Mouse (Mus musculus): ENCODE results near the gene Ovch2. TPM values are rescaled to one million over a fixed set of nuclear protein-coding genes. Genes with fewer than 3 reads are reported as not detected.
"Not testable (repeated sequence)": the region's sequence is repeated elsewhere in the genome, so short reads cannot be mapped to it uniquely, and the experiment has no call there.

The Ovch2 gene
- polyA plus RNA-seq (2014; fragmentation: Nextera tagmentation; extraction: Ambion mirVana), result not detected in 2 replicates

GRCm38 (mm10) chr7:107801108-107801507 is at the start of gene Ovch2:
Gene Ovch2, minus strand, starts transcription at chr7:107801208.
- H3K27me3 ChIP-seq (ENCODE audit: control insufficient read depth, insufficient read depth, low read length), result no peaks in the 10 kb centered on the region
- H3K4me2 ChIP-seq (replicated peaks; ENCODE audit: low read depth, low read length), result no peak within 1 kb of the TSS
- 89% methylated on average over 2 of the region's 2 CpGs for WGBS
- H3K9me3 ChIP-seq (ENCODE audit: control insufficient read depth, low read length), result no peaks in the 10 kb centered on the region
- ATAC-seq (ENCODE audit: low FRiP score), result no peak
- no peak within 1 kb of the TSS for H3K4me3 ChIP-seq (ENCODE audit: low read depth, low read length)
- no peaks in the 10 kb centered on the region for H3K36me3 ChIP-seq (ENCODE audit: control insufficient read depth, insufficient read depth, low read length)
- H3K4me1 ChIP-seq (replicated peaks; ENCODE audit: control insufficient read depth, insufficient read depth, low read length), result no peaks in the 10 kb centered on the region
- H3K9ac ChIP-seq (ENCODE audit: low read depth, low read length), result no peak within 1 kb of the TSS
- no peak for DNase-seq (ENCODE audit: low spot score)
- H3K27ac ChIP-seq (ENCODE audit: low read depth, low read length), result no peak within 1 kb of the TSS

DNA sequence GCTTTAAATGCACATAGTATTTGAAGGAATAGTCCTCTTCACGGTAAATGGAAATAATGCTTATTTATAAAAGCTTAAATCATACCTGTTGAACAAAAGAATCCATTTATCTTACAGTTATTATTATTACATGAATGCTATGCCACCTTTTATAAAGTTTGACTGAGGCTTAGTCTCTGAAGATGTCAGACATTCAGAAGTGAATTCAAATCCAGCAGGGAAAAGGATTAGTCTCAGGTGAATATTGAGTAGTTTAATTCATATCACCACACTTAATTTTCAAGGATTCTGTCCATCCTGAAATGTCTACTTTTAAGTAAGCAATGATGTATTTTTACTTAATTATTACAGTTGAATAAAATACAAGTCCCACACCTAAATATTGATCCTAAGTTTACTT is 46.4 kb upstream of the Ovch2 start, which contains the start of gene Olfr470:
Gene Olfr470 (minus strand): TSS at position 101 of the 400 bp plus-strand sequence.
- DNase-seq (ENCODE audit: low spot score); H3K36me3 ChIP-seq (ENCODE audit: control insufficient read depth, insufficient read depth, low read length); H3K4me2 ChIP-seq (replicated peaks; ENCODE audit: low read depth, low read length); H3K4me1 ChIP-seq (replicated peaks; ENCODE audit: control insufficient read depth, insufficient read depth, low read length); H3K27ac ChIP-seq (ENCODE audit: low read depth, low read length); H3K4me3 ChIP-seq (ENCODE audit: low read depth, low read length); H3K9ac ChIP-seq (ENCODE audit: low read depth, low read length); H3K9me3 ChIP-seq (ENCODE audit: control insufficient read depth, low read length); ATAC-seq (ENCODE audit: low FRiP score); H3K27me3 ChIP-seq (ENCODE audit: control insufficient read depth, insufficient read depth, low read length): not testable (repeated sequence)
- WGBS, result 92% methylated on average over 1 of the region's 1 CpGs

DNA sequence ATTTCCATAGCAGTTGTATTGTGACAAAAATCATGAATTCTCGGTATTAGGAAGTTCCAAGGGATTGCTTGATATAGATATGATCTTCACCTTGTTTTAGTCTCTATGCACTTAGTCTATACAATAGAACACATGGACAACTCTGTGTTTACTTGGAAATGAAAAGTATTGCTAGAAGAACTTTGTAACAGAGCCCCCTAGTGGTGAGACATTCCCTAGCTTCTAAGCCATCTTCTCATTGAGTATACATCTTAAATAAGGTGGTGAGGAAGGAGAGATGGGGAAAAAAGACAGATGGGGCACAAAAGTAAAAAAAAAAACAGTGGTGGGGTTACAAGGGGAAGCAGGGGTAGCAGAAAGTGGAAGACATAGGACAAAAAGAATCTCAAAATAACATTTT is 40.7 kb upstream of the Ovch2 start:
- H3K4me2 ChIP-seq (replicated peaks; ENCODE audit: low read depth, low read length), result no peak overlapping the region
- 83% methylated on average over 1 of the region's 1 CpGs for WGBS

GRCm38 (mm10) chr7:107825441-107825840 is 24.4 kb upstream of the Ovch2 start, which contains the start of gene Olfr469:
Gene Olfr469, minus strand, starts transcription at chr7:107825541.
- not testable (repeated sequence) for H3K27me3 ChIP-seq (ENCODE audit: control insufficient read depth, insufficient read depth, low read length); H3K4me1 ChIP-seq (replicated peaks; ENCODE audit: control insufficient read depth, insufficient read depth, low read length); H3K36me3 ChIP-seq (ENCODE audit: control insufficient read depth, insufficient read depth, low read length); H3K27ac ChIP-seq (ENCODE audit: low read depth, low read length); H3K4me2 ChIP-seq (replicated peaks; ENCODE audit: low read depth, low read length); H3K9me3 ChIP-seq (ENCODE audit: control insufficient read depth, low read length); DNase-seq (ENCODE audit: low spot score); H3K4me3 ChIP-seq (ENCODE audit: low read depth, low read length); H3K9ac ChIP-seq (ENCODE audit: low read depth, low read length); ATAC-seq (ENCODE audit: low FRiP score)

More for the DNA sequence above, 40.7 kb upstream of the Ovch2 start:
- Histone ChIP-seq H3K4me1 (replicated peaks; ENCODE audit: control insufficient read depth, insufficient read depth, low read length) (no peaks in the 10 kb centered on the region), H3K27me3 (ENCODE audit: control insufficient read depth, insufficient read depth, low read length) (no peaks in the 10 kb centered on the region), H3K4me3 (ENCODE audit: low read depth, low read length) (no peak overlapping the region), H3K27ac (ENCODE audit: low read depth, low read length) (no peak overlapping the region), H3K9ac (ENCODE audit: low read depth, low read length) (no peak overlapping the region), H3K36me3 (ENCODE audit: control insufficient read depth, insufficient read depth, low read length) (no peaks in the 10 kb centered on the region), H3K9me3 (ENCODE audit: control insufficient read depth, low read length) (no peaks in the 10 kb centered on the region)
- DNase-seq (ENCODE audit: low spot score), result peak; percentile 42
- no peak for ATAC-seq (ENCODE audit: low FRiP score)

- not testable (repeated sequence) for H3K4me2 ChIP-seq (replicated peaks; ENCODE audit: low read depth, low read length); H3K27ac ChIP-seq (ENCODE audit: low read depth, low read length); H3K9ac ChIP-seq (ENCODE audit: low read depth, low read length); H3K9me3 ChIP-seq (ENCODE audit: control insufficient read depth, low read length); H3K4me3 ChIP-seq (ENCODE audit: low read depth, low read length); H3K4me1 ChIP-seq (replicated peaks; ENCODE audit: control insufficient read depth, insufficient read depth, low read length); H3K36me3 ChIP-seq (ENCODE audit: control insufficient read depth, insufficient read depth, low read length); ATAC-seq (ENCODE audit: low FRiP score); DNase-seq (ENCODE audit: low spot score); H3K27me3 ChIP-seq (ENCODE audit: control insufficient read depth, insufficient read depth, low read length)
- WGBS, result 62% methylated on average over 2 of the region's 2 CpGs
Observed at GRCm38 (mm10) chr7:107823867-107824266, 22.9 kb upstream of the Ovch2 start.

GRCm38 (mm10) chr7:107819442-107819841 is 18.4 kb upstream of the Ovch2 start:
- no peak overlapping the region for H3K9ac ChIP-seq (ENCODE audit: low read depth, low read length)
- no peak for ATAC-seq (ENCODE audit: low FRiP score)
- no peaks in the 10 kb centered on the region for H3K9me3 ChIP-seq (ENCODE audit: control insufficient read depth, low read length)
- no peak overlapping the region for H3K27ac ChIP-seq (ENCODE audit: low read depth, low read length)
- H3K4me1 ChIP-seq (replicated peaks; ENCODE audit: control insufficient read depth, insufficient read depth, low read length), result no peaks in the 10 kb centered on the region
- H3K4me2 ChIP-seq (replicated peaks; ENCODE audit: low read depth, low read length), result no peak overlapping the region
- no peaks in the 10 kb centered on the region for H3K36me3 ChIP-seq (ENCODE audit: control insufficient read depth, insufficient read depth, low read length)
- peak; percentile 21 for DNase-seq (ENCODE audit: low spot score)
- no peak overlapping the region for H3K4me3 ChIP-seq (ENCODE audit: low read depth, low read length)
- no peaks in the 10 kb centered on the region for H3K27me3 ChIP-seq (ENCODE audit: control insufficient read depth, insufficient read depth, low read length)

GRCm38 (mm10) chr7:107811963-107812362 is 11.0 kb upstream of the Ovch2 start, which contains the start of gene Olfr467:
Gene Olfr467, plus strand, starts transcription at chr7:107812263.
- H3K4me2 ChIP-seq (replicated peaks; ENCODE audit: low read depth, low read length), result no peak within 1 kb of the TSS
- no peaks in the 10 kb centered on the region for H3K36me3 ChIP-seq (ENCODE audit: control insufficient read depth, insufficient read depth, low read length)
- no peaks in the 10 kb centered on the region for H3K9me3 ChIP-seq (ENCODE audit: control insufficient read depth, low read length)
- no peaks in the 10 kb centered on the region for H3K27me3 ChIP-seq (ENCODE audit: control insufficient read depth, insufficient read depth, low read length)
- no peaks in the 10 kb centered on the region for H3K4me1 ChIP-seq (replicated peaks; ENCODE audit: control insufficient read depth, insufficient read depth, low read length)
- no peak within 1 kb of the TSS for H3K4me3 ChIP-seq (ENCODE audit: low read depth, low read length)
- H3K27ac ChIP-seq (ENCODE audit: low read depth, low read length), result no peak within 1 kb of the TSS
- H3K9ac ChIP-seq (ENCODE audit: low read depth, low read length), result no peak within 1 kb of the TSS
- ATAC-seq (ENCODE audit: low FRiP score), result no peak
- no peak for DNase-seq (ENCODE audit: low spot score)

- Histone ChIP-seq H3K4me3 (ENCODE audit: low read depth, low read length) (no peak overlapping the region), H3K9ac (ENCODE audit: low read depth, low read length) (no peak overlapping the region), H3K4me1 (replicated peaks; ENCODE audit: control insufficient read depth, insufficient read depth, low read length) (no peaks in the 10 kb centered on the region), H3K27me3 (ENCODE audit: control insufficient read depth, insufficient read depth, low read length) (no peaks in the 10 kb centered on the region), H3K27ac (ENCODE audit: low read depth, low read length) (no peak overlapping the region), H3K36me3 (ENCODE audit: control insufficient read depth, insufficient read depth, low read length) (no peaks in the 10 kb centered on the region), H3K4me2 (replicated peaks; ENCODE audit: low read depth, low read length) (no peak overlapping the region), H3K9me3 (ENCODE audit: control insufficient read depth, low read length) (no peaks in the 10 kb centered on the region)
- WGBS, result 77% methylated on average over 3 of the region's 3 CpGs
- no peak for DNase-seq (ENCODE audit: low spot score)
- ATAC-seq (ENCODE audit: low FRiP score), result no peak
Observed at GRCm38 (mm10) chr7:107802138-107802537, 1.1 kb upstream of the Ovch2 start.

GRCm38 (mm10) chr7:107796500-107796899 is 4.5 kb downstream of the Ovch2 start:
- WGBS, result 80% methylated on average over 2 of the region's 2 CpGs

More at GRCm38 (mm10) chr7:107796500-107796899, 4.5 kb downstream of the Ovch2 start:
- no peaks in the 10 kb centered on the region for H3K4me1 ChIP-seq (replicated peaks; ENCODE audit: control insufficient read depth, insufficient read depth, low read length)
- H3K27me3 ChIP-seq (ENCODE audit: control insufficient read depth, insufficient read depth, low read length), result no peaks in the 10 kb centered on the region
- ATAC-seq (ENCODE audit: low FRiP score) (no peak), DNase-seq (ENCODE audit: low spot score) (no peak)
- H3K4me2 ChIP-seq (replicated peaks; ENCODE audit: low read depth, low read length), result no peak overlapping the region
- H3K27ac ChIP-seq (ENCODE audit: low read depth, low read length), result no peak overlapping the region
- no peak overlapping the region for H3K4me3 ChIP-seq (ENCODE audit: low read depth, low read length)
- no peak overlapping the region for H3K9ac ChIP-seq (ENCODE audit: low read depth, low read length)
- H3K9me3 ChIP-seq (ENCODE audit: control insufficient read depth, low read length), result no peaks in the 10 kb centered on the region
- H3K36me3 ChIP-seq (ENCODE audit: control insufficient read depth, insufficient read depth, low read length), result no peaks in the 10 kb centered on the region

Data from hindbrain, embryonic 11.5 days (tissue).